9 mouse cellular contexts compared by ENCODE assay signal in genomic region chr2:170469616-170470308, GRCm38 (mm10). TPM values are rescaled to one million over a fixed set of nuclear protein-coding genes. Genes with fewer than 3 reads are reported as not detected.
A peak's percentile ranks its signal among the peaks of the same experiment; 100 is the strongest.
DNase-seq lines count a peak whose midpoint lies in the region; ATAC-seq lines count a peak whose summit lies in the region.
"Had no signal": no experiment of that assay in that cellular context is flagged by ENCODE, and none has a peak within 500 bp of the region (broad histone marks: within the 10 kb centered on the region; RNA-seq: fewer than 3 reads in every experiment).

No protein-coding gene starts in this region.

- ATAC-seq in midbrain, embryonic 14.5 days (ENCODE audit: low FRiP score, low TSS enrichment), result no peak

- H3K36me3 ChIP-seq in midbrain, embryonic 14.5 days (ENCODE audit: control insufficient read depth, insufficient read depth, low read length), result no peaks in the 10 kb centered on the region

- no peaks in the 10 kb centered on the region for H3K9me3 ChIP-seq in midbrain, embryonic 14.5 days (ENCODE audit: control insufficient read depth, low read length)

- intact Hi-C loops in heart, postnatal 10 days (cut with DNase I), result no loop called here

- 11% methylated on average over 10 of the region's 10 CpGs for WGBS in midbrain, embryonic 14.5 days

- no peak overlapping the region for H3K9ac ChIP-seq in midbrain, embryonic 14.5 days (replicated peaks; ENCODE audit: low read length)

- 0 out of 2 replicates have a peak, but pooled peaks cover 5% of the 10 kb centered on the region for H3K4me1 ChIP-seq in midbrain, embryonic 14.5 days (ENCODE audit: control insufficient read depth, insufficient read depth, low read length)

- H3K27me3 ChIP-seq in midbrain, embryonic 14.5 days (ENCODE audit: control insufficient read depth, insufficient read depth, low read length), result no peaks in the 10 kb centered on the region; the same call in 1 of the 2 replicates

- DNase-seq in cerebellum, adult 11-12 months, result peak; percentile 6
- DNase-seq in cerebellum, adult 11 months, result no peak
- peak; percentile 79 for DNase-seq in 3134 (ENCODE audit: extremely low read depth, insufficient read length, low spot score)
- peak; percentile 42 to 61 for DNase-seq in cerebellum, postnatal 10 days
- peak; percentile 29 to 41 for DNase-seq in heart, postnatal 10 days
- peak; percentile 91 to 94 for DNase-seq in kidney, postnatal 25 days
- DNase-seq in midbrain, embryonic 14.5 days, result peak; percentile 58
- no peak for DNase-seq in spleen, adult 12 weeks (ENCODE audit: low spot score)

- H3K4me2 ChIP-seq in midbrain, embryonic 14.5 days (ENCODE audit: low read length), result peak overlapping the region; percentile 25; the same call in 1 of the 2 replicates

- no peak overlapping the region for H3K27ac ChIP-seq in midbrain, embryonic 14.5 days (replicated peaks; ENCODE audit: low read depth, low read length)

- H3K4me3 ChIP-seq in midbrain, embryonic 14.5 days (replicated peaks; ENCODE audit: low read depth, low read length), result no peak overlapping the region

RNA-seq across cellular contexts. Expression of gene Pfdn4, which starts 26.5 kb away (rescaled TPM):
- total RNA-seq in heart, postnatal 10 days (2021), result 10 to 100 TPM; 14.9 to 15.2 TPM
- 142 and 163 TPM in 2 replicates for polyA plus RNA-seq in midbrain, embryonic 14.5 days (2014; fragmentation: Nextera tagmentation; extraction: Ambion mirVana)

RNA-seq across cellular contexts. Expression of gene Cyp24a1, which starts 27.2 kb away (rescaled TPM):
- not detected for total RNA-seq in heart, postnatal 10 days (2021)
- polyA plus RNA-seq in midbrain, embryonic 14.5 days (2014; fragmentation: Nextera tagmentation; extraction: Ambion mirVana), result 0.09 and 0.22 TPM in 2 replicates
- polyA plus RNA-seq: gonadal fat pad, adult 2 months had no signal

RNA-seq across cellular contexts. Expression of gene Bcas1, which starts 42.1 kb away (rescaled TPM):
- under 1 TPM; 0.48 to 0.69 TPM for total RNA-seq in heart, postnatal 10 days (2021)
- 7.2 and 13.0 TPM in 2 replicates for polyA plus RNA-seq in midbrain, embryonic 14.5 days (2014; fragmentation: Nextera tagmentation; extraction: Ambion mirVana)

Comparison
In these comparisons a context has a peak if more than half of its experiments do, and no peak if none do; other contexts are left out.
1. DNase-seq: peak in cerebellum, adult 11-12 months (single experiment), 3134 (single experiment), cerebellum, postnatal 10 days (2 of 2), heart, postnatal 10 days (2 of 2), kidney, postnatal 25 days (2 of 2) and midbrain, embryonic 14.5 days (single experiment); none in cerebellum, adult 11 months (single experiment) and spleen, adult 12 weeks (single experiment).